Mouse (Mus musculus) T-helper 1 cell (primary cell): ENCODE data around the gene Tmem114.

Source experiments
- in situ Hi-C: fragments of 300-600 bp; cut with MboI, MseI; formaldehyde crosslinking; loops from one replicate; pipeline ENCODE4 v1.15.1; 2025; ENCODE audit warnings: high pct_unique_total_duplicates

The Tmem114 gene

GRCm38 (mm10) chr16:8424971-8425330 lies at the start of gene Tmem114:
Tmem114 (minus strand) TSS chr16:8425136.
- in situ Hi-C loops, result no loop called here

- in situ Hi-C loops, result no loop called here
These were observed 45.9 kb upstream of the Tmem114 start, which contains the start of gene Mettl22 for GRCm38 (mm10) chr16:8470603-8471481. Mettl22 (plus strand) TSS chr16:8470788.

- in situ Hi-C loops, result no loop called here
These were observed 45.2 kb upstream of the Tmem114 start for GRCm38 (mm10) chr16:8470132-8470531.

- in situ Hi-C loops, result no loop called here
These were observed 34.2 kb upstream of the Tmem114 start for GRCm38 (mm10) chr16:8459098-8459497.

GRCm38 (mm10) chr16:8458391-8458790 lies 33.5 kb upstream of the Tmem114 start:
- in situ Hi-C loops, result no loop called here

- in situ Hi-C loops, result no loop called here
These were observed 30.3 kb upstream of the Tmem114 start for GRCm38 (mm10) chr16:8455221-8455620.

- in situ Hi-C loops, result no loop called here
These were observed 28.4 kb upstream of the Tmem114 start for GRCm38 (mm10) chr16:8453301-8453700.

GRCm38 (mm10) chr16:8446256-8446655 lies 21.3 kb upstream of the Tmem114 start:
- in situ Hi-C loops, result no loop called here

GRCm38 (mm10) chr16:8444911-8445310 lies 20.0 kb upstream of the Tmem114 start:
- in situ Hi-C loops, result no loop called here

- in situ Hi-C loops, result no loop called here
These were observed 7.7 kb upstream of the Tmem114 start for GRCm38 (mm10) chr16:8432616-8433015.

- in situ Hi-C loops, result no loop called here
These were observed 4.6 kb upstream of the Tmem114 start for GRCm38 (mm10) chr16:8429531-8429930.

- in situ Hi-C loops, result no loop called here
These were observed 800 bp upstream of the Tmem114 start for GRCm38 (mm10) chr16:8425736-8426135.

- in situ Hi-C loops, result no loop called here
These were observed 570 bp downstream of the Tmem114 start for GRCm38 (mm10) chr16:8424161-8424970.

GRCm38 (mm10) chr16:8423626-8424114 lies 1.3 kb downstream of the Tmem114 start:
- in situ Hi-C loops, result no loop called here

- in situ Hi-C loops, result no loop called here
These were observed 4.1 kb downstream of the Tmem114 start for GRCm38 (mm10) chr16:8420842-8421241.

- in situ Hi-C loops, result no loop called here
These were observed 4.6 kb downstream of the Tmem114 start for GRCm38 (mm10) chr16:8420381-8420780.

- in situ Hi-C loops, result loop anchor here (5.0 kb wide), 1 partner anchor 73 kb away; no protein-coding TSS in a partner anchor
These were observed 5.3 kb downstream of the Tmem114 start for GRCm38 (mm10) chr16:8419666-8420065.

- in situ Hi-C loops, result loop anchor here (5.0 kb wide), 1 partner anchor 74 kb away; no protein-coding TSS in a partner anchor
These were observed 6.8 kb downstream of the Tmem114 start for GRCm38 (mm10) chr16:8418126-8418525.

GRCm38 (mm10) chr16:8417011-8417720 lies 7.8 kb downstream of the Tmem114 start:
- in situ Hi-C loops, result loop anchor here (5.0 kb wide), 1 partner anchor 75 kb away; no protein-coding TSS in a partner anchor

- in situ Hi-C loops, result loop anchor here (5.0 kb wide), 1 partner anchor 76 kb away; no protein-coding TSS in a partner anchor
These were observed 8.9 kb downstream of the Tmem114 start for GRCm38 (mm10) chr16:8415996-8416395.

GRCm38 (mm10) chr16:8413441-8413840 lies 11.5 kb downstream of the Tmem114 start:
- in situ Hi-C loops, result no loop called here
